Mouse (Mus musculus): Measurements from ENCODE around the gene Rtp2.
A peak's percentile ranks its signal among the peaks of the same experiment; 100 is the strongest.

Rtp2 gene

GRCm38 (mm10) chr16:23932294-23932693 lies at the start of gene Rtp2:
TSS of gene Rtp2 (minus strand) at chr16:23932394.
- peak; percentile 46 for DNase-seq (ENCODE audit: low read depth, low spot score)

- DNase-seq (ENCODE audit: low read depth, low spot score): peak; percentile 17
Measured at GRCm38 (mm10) chr16:23980991-23981720, 49.0 kb upstream of the Rtp2 start.

DNA sequence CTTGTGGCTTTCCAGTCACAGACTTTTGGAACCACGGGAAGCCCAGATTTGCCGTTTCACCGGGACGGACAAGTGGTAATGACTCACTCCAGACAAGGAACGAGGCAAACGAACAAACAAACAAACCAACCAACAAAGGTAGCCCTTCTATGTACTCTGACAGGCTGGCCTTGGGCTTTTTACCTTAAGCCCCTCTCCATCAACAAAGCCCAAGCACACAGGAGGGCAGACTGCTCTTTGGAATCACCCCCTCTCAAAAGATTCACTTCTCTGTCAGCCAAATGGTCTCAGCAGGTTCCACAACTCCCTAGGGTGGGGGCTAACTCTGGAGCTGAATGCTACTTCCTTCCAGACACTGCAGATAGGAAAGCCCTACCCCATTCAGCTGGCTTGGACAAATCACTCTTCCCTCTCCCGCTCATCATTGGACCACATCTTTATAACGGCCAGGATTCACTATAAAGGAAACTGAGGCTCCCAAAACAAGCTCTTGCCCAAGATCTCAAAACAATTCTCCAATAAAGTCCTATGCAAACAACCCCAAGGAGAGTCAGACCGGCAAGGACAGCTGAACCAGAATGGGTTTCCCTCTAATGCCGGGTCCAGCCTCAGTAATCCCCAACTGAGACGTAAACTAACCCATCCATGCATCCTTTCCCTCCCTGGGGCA lies 48.1 kb upstream of the Rtp2 start:
- peak; percentile 15 for DNase-seq (ENCODE audit: low read depth, low spot score)

GRCm38 (mm10) chr16:23979446-23979845 lies 47.3 kb upstream of the Rtp2 start:
- DNase-seq (ENCODE audit: low read depth, low spot score): no peak

DNA sequence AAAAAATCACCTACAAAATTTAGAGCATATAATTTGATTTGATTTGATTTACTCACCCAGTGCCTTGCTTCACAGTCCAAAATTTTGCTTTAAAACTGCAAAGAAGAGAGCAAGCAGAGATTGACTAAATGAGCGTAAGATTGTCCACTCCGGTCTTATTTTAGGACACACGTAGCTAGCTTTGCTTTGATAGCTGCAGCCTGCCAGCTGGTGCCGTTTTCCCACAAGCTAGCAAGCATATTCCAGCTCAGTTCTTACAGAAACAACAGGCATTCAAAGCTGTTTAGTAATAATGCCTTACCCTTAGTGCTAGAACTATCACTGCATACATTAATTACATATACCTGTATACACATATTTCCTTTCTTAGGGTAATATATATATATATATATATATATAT lies 46.3 kb upstream of the Rtp2 start:
- DNase-seq (ENCODE audit: low read depth, low spot score): no peak

GRCm38 (mm10) chr16:23977732-23978131 lies 45.5 kb upstream of the Rtp2 start:
- no peak for DNase-seq (ENCODE audit: low read depth, low spot score)

DNA sequence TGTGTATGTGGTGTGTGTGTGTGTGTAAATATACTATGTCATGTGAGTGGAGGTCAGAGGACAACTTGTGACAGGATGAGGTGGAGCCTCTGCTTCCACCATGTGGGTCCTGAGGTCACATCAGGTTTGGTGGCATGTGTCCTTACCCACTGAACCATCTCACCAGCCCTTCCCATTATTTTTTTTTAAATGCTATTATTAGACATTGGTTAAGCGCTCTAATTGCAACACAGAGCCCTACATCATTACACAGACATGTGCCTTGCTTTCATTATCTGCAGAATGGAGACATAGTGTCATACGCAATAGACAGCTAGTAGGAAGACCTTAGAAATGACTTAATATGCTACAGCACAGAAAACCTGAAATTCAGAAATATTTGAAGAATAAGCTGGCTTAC lies 44.0 kb upstream of the Rtp2 start:
- no peak for DNase-seq (ENCODE audit: low read depth, low spot score)

DNA sequence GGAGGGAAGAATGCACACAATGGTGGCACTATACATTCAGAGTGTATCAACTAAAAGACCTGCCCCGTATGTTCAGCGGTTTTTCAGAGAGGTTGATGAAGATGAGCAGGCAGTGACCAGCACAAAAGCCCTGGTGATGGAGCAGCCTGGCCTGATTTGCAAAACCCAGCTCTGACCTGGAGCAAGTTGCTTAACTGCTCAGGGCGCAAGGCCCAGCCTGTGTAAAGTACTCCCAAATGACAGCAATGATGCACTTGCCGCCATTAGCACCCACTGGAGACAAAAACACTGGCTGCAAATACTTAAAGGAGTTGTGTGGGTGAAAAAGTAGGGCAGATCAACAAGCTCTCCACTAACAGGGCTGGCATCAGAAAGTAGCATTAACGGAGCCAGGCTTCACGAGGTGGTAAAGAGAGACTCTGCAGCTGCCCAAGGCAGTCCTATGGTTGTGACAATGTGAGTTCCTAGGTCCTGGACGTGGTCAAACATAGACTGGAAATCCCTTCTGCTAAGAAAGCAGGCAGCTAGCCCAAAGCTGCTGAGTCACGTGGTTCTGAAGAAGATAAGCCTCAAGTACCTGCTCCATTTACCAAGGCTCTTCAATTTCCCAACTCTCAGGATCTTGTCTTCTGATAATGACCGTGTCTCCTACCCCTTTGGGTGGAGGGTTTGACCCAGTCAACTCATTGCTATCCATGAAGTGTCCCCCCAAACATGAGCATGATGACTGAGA lies 41.6 kb upstream of the Rtp2 start:
- no peak for DNase-seq (ENCODE audit: low read depth, low spot score)

DNA sequence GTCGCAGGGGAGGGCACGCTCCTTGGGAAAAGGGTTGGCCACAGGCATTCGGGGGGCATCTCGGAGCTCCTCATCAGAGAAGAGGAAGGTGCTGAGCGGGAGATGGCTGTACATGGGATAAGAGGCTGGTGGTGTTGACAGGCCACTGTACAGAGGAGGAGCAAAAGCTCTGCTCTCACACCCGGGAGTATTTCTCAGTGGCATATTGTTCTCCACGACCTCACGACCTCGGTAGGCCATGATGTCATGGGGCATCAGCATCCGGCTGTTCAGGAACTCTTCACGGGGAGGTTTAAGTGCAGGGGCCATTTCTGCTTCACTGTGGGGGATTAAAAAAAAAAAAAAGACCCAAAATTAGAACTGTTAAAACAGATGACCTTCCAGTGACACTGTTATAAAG lies 40.7 kb upstream of the Rtp2 start:
- no peak for DNase-seq (ENCODE audit: low read depth, low spot score)

- no peak for DNase-seq (ENCODE audit: low read depth, low spot score)
Measured at GRCm38 (mm10) chr16:23972126-23972740, 40.0 kb upstream of the Rtp2 start.

DNA sequence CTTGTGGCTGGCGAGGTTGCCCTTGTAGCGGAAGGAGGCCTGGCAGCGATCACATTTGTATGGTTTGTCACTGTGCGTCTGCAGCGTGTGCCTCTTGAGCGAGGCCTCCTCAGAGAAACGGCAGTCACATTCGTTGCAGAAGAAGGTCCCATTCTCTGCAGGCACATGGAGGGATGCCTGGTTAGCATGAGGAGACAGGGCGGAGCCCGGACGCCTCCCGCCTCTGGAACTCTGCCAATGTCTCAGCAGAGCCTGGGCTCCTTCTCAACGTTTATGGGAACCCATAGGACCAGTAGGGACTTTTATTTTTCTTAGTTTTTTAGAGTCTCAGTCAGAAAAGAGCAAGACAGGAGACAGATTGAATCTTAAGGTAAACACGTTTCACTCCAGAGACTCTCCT lies 37.7 kb upstream of the Rtp2 start:
- peak; percentile 26 for DNase-seq (ENCODE audit: low read depth, low spot score)

- no peak for DNase-seq (ENCODE audit: low read depth, low spot score)
Measured at GRCm38 (mm10) chr16:23968888-23969287, 36.7 kb upstream of the Rtp2 start.

DNA sequence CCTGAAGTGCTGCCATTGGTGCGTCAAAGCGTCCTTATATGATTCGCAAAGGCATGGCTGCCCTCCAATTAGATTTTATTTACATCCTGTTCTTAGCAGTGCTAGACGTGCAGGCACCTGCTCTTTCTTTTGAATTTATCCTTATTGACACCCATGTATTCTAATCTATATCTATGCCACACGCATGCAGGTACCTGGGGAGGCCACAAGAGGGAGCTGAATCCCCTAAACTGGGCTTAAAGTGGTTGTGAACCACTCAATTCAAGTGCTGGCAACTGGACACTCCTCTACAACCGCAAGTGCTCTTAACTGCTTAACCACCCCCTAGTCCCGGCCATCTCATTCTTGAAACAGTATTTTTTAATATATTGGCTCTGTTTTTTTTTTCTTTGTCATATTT lies 35.1 kb upstream of the Rtp2 start:
- peak; percentile 71 for DNase-seq (ENCODE audit: low read depth, low spot score)

- no peak for DNase-seq (ENCODE audit: low read depth, low spot score)
Measured at GRCm38 (mm10) chr16:23966066-23966465, 33.9 kb upstream of the Rtp2 start.

GRCm38 (mm10) chr16:23964706-23965367 lies 32.6 kb upstream of the Rtp2 start:
- no peak for DNase-seq (ENCODE audit: low read depth, low spot score)

DNA sequence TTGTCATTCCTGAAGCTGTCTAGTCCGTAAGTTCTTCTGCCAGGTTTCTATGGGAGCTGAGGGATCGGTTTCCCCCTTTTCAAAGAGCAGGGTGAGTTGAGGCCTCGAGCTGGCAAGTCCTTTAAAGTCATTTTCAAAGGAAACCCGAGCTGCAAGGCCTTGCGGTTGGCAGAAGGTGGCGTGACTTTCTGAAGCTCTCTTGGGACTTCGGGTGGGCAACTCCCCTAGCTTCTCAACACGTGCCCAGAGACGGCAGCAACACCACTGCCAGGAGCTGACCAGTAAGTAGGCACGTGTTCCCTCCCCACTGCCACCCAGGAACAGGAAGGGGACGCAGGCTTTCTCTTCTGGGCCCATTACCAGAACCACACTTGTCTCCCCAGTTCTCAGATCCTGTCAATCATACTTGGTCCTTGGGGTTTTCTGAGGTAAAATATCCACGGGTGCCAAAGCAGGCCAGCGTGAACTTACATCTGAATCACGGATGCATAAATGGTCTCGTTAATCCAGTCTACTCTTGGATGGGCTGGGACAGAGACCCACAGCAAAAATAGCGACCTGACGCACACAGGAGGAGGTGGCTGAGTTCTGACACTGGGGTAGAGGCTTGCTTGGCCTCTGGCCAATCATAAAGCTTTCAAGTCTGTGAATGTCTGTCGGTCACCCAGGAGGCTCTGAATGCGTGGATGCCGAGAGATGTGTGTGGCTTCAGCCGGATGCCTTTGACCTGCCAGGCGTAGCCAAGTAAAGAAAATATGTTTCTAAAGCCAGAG lies 31.9 kb upstream of the Rtp2 start:
- no peak for DNase-seq (ENCODE audit: low read depth, low spot score)

- DNase-seq (ENCODE audit: low read depth, low spot score): peak; percentile 53
Measured at GRCm38 (mm10) chr16:23962401-23962800, 30.2 kb upstream of the Rtp2 start.

- no peak for DNase-seq (ENCODE audit: low read depth, low spot score)
Measured at GRCm38 (mm10) chr16:23958938-23959337, 26.7 kb upstream of the Rtp2 start.

- no peak for DNase-seq (ENCODE audit: low read depth, low spot score)
Measured at GRCm38 (mm10) chr16:23953959-23954260, 21.7 kb upstream of the Rtp2 start.

DNA sequence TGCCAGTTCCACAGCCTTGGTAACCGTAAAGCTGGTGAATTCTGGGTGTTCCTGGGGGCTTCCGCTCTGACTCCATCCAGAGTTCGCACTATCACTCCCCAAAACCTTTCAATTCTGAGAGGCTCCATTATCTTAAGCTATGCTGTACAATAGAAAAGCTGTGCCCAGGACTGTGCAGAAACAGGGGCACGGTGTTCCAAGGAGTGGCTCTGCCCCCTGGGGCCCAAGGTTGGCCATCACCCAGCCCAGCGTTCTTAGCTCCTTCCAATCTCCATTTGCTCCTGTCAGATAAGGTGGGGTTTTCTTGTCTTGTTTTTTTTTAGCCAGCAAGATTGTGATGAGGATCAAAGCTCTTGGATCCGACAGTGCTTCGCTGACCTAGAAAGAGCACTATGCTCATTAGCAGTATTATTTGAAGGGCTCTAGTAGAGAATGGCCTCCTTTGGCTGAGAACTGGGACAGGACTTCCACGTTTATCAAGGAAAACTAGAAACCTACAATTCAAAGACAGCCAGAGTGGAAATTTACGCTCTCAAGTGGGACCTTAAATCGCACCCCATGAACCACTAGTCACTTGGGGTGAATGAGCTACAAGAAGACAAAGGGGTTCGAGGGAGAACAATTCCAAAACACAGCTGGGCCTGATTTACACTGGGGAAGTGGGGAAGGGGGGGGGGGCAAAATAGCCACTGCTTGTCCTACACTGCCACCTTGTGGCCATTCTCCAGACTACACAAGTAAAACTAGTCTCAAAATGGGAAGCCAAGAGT lies 21.2 kb upstream of the Rtp2 start:
- peak; percentile 74 for DNase-seq (ENCODE audit: low read depth, low spot score)
